Mouse (Mus musculus) heart, embryonic 15.5 days (tissue): ENCODE measurements around the gene Igfbpl1. TPM values are rescaled to one million over a fixed set of nuclear protein-coding genes. Genes with fewer than 3 reads are reported as not detected.
A peak's percentile ranks its signal among the peaks of the same experiment; 100 is the strongest.

Source experiments
- ATAC-seq: fragments of 200-750 bp; cut with Nextera tagmentation; replicated peaks from 2 replicates; pipeline ENCODE4 v1.8.0; 2017; ENCODE audit warnings: low read depth, moderate TSS enrichment; ENCODE audit not compliant: insufficient number of reproducible peaks, insufficient read depth, low FRiP score
- H3K27ac ChIP-seq: fragments of 300-500 bp; sonication (generic); 2 replicates; pipeline ENCODE4 v1.5.1; 2015; ENCODE audit warnings: mild to moderate bottlenecking, inconsistent platforms
- H3K27me3 ChIP-seq: fragments of 300-500 bp; sonication (generic); 2 replicates; pipeline ENCODE4 v1.6.1; 2015; ENCODE audit warnings: inconsistent platforms
- H3K36me3 ChIP-seq: fragments of 300-500 bp; sonication (generic); 2 replicates; pipeline ENCODE4 v1.6.1; 2015; ENCODE audit warnings: mild to moderate bottlenecking, inconsistent platforms
- H3K4me1 ChIP-seq: fragments of 300-500 bp; sonication (generic); replicated peaks from 2 replicates; pipeline ENCODE4 v1.6.1; 2015; ENCODE audit warnings: inconsistent platforms
- H3K4me2 ChIP-seq: fragments of 300-500 bp; sonication (generic); 2 replicates; pipeline ENCODE4 v1.6.1; 2015; ENCODE audit warnings: inconsistent platforms, mild to moderate bottlenecking, moderate library complexity
- H3K4me3 ChIP-seq: fragments of 300-500 bp; sonication (generic); 2 replicates; pipeline ENCODE4 v1.5.1; 2015; ENCODE audit warnings: mild to moderate bottlenecking, inconsistent platforms
- H3K9ac ChIP-seq: fragments of 300-500 bp; sonication (generic); 2 replicates; pipeline ENCODE4 v1.6.1; 2015; ENCODE audit warnings: mild to moderate bottlenecking, inconsistent platforms
- H3K9me3 ChIP-seq: fragments of 300-500 bp; sonication (generic); replicated peaks from 2 replicates; pipeline ENCODE4 v1.6.1; 2016; ENCODE audit warnings: inconsistent platforms
- WGBS: fragments of 180-500 bp; shearing (Covaris S2); methylation state at CpG from one replicate; pipeline ENCODE4 v1.1.7; 2015; ENCODE audit warnings: mixed read lengths; 5-methylcytosine and 5-hydroxymethylcytosine counted together
- polyA plus RNA-seq: library from polyadenylated mRNA; unstranded; fragments of >200 nt; fragmentation: Nextera tagmentation; extraction: Ambion mirVana; gene quantifications from 2 replicates; pipeline ENCODE4 v1.2.1, GENCODE M21; 2015

The Igfbpl1 gene
- polyA plus RNA-seq, 1 experiment from 2014 or later = 2.0 TPM

GRCm38 (mm10) chr4:45795191-45795811 is 31.4 kb downstream of the Igfbpl1 start:
- H3K9me3 ChIP-seq = no peaks in the 10 kb centered on the region
- no peak overlapping the region for H3K9ac ChIP-seq
- H3K4me2 ChIP-seq = peak overlapping the region; percentile 59
- 4% methylated on average over 12 of the region's 12 CpGs for WGBS
- H3K4me3 ChIP-seq = peak overlapping the region; percentile 32
- H3K36me3 ChIP-seq = no peaks in the 10 kb centered on the region
- peaks cover 28% of the 10 kb centered on the region for H3K4me1 ChIP-seq
- peak; percentile 33; the same call in 1 of the 2 replicates for ATAC-seq
- peak overlapping the region; percentile 50; the same call in 1 of the 2 replicates for H3K27ac ChIP-seq
- H3K27me3 ChIP-seq = no peaks in the 10 kb centered on the region

GRCm38 (mm10) chr4:45790018-45790417 is 36.7 kb downstream of the Igfbpl1 start:
- no peaks in the 10 kb centered on the region for H3K36me3 ChIP-seq
- no peak overlapping the region for H3K9ac ChIP-seq
- no peak for ATAC-seq
- H3K9me3 ChIP-seq = no peaks in the 10 kb centered on the region
- H3K27ac ChIP-seq = peak overlapping the region; percentile 79
- peak overlapping the region; percentile 25; the same call in 1 of the 2 replicates for H3K4me2 ChIP-seq
- peaks cover 21% of the 10 kb centered on the region for H3K4me1 ChIP-seq
- 51% methylated on average over 2 of the region's 2 CpGs for WGBS
- peaks cover 3% of the 10 kb centered on the region; the same call in 1 of the 2 replicates for H3K27me3 ChIP-seq
- H3K4me3 ChIP-seq = no peak overlapping the region

- Histone ChIP-seq H3K9me3 (no peaks in the 10 kb centered on the region), H3K36me3 (no peaks in the 10 kb centered on the region), H3K9ac (no peak overlapping the region), H3K4me1 (peaks cover 21% of the 10 kb centered on the region), H3K27me3 (peaks cover 3% of the 10 kb centered on the region; the same call in 1 of the 2 replicates), H3K4me3 (no peak overlapping the region; the same call in 1 of the 2 replicates), H3K4me2 (peak overlapping the region; percentile 25), H3K27ac (peak overlapping the region; percentile 79)
- ATAC-seq = peak; percentile 71
- 15% methylated on average over 13 of the region's 13 CpGs for WGBS
Observed at GRCm38 (mm10) chr4:45789263-45789958, 37.3 kb downstream of the Igfbpl1 start.

- 65% methylated on average over 13 of the region's 13 CpGs for WGBS
- no peaks in the 10 kb centered on the region for H3K9me3 ChIP-seq
- peak overlapping the region; percentile 25 for H3K4me2 ChIP-seq
- H3K4me1 ChIP-seq = peaks cover 28% of the 10 kb centered on the region
- H3K9ac ChIP-seq = no peak overlapping the region
- H3K27ac ChIP-seq = peak overlapping the region; percentile 79
- H3K4me3 ChIP-seq = no peak overlapping the region
- no peak for ATAC-seq
- H3K36me3 ChIP-seq = no peaks in the 10 kb centered on the region
- peaks cover 3% of the 10 kb centered on the region; the same call in 1 of the 2 replicates for H3K27me3 ChIP-seq
Observed at GRCm38 (mm10) chr4:45788446-45789081, 38.2 kb downstream of the Igfbpl1 start.

GRCm38 (mm10) chr4:45786674-45787073 is 40.0 kb downstream of the Igfbpl1 start:
- ATAC-seq = no peak
- no peaks in the 10 kb centered on the region for H3K9me3 ChIP-seq
- no peak overlapping the region for H3K4me2 ChIP-seq
- H3K4me3 ChIP-seq = no peak overlapping the region
- peaks cover 3% of the 10 kb centered on the region; the same call in 1 of the 2 replicates for H3K27me3 ChIP-seq
- H3K27ac ChIP-seq = no peak overlapping the region
- 46% methylated on average over 4 of the region's 4 CpGs for WGBS
- H3K36me3 ChIP-seq = no peaks in the 10 kb centered on the region
- H3K9ac ChIP-seq = no peak overlapping the region
- peaks cover 30% of the 10 kb centered on the region for H3K4me1 ChIP-seq

GRCm38 (mm10) chr4:45785959-45786358 is 40.8 kb downstream of the Igfbpl1 start:
- H3K4me2 ChIP-seq = no peak overlapping the region
- H3K27me3 ChIP-seq = peaks cover 3% of the 10 kb centered on the region; the same call in 1 of the 2 replicates
- no peak overlapping the region for H3K9ac ChIP-seq
- no peak overlapping the region for H3K27ac ChIP-seq
- 59% methylated on average over 2 of the region's 2 CpGs for WGBS
- ATAC-seq = no peak
- H3K9me3 ChIP-seq = no peaks in the 10 kb centered on the region
- peaks cover 30% of the 10 kb centered on the region for H3K4me1 ChIP-seq
- no peak overlapping the region for H3K4me3 ChIP-seq
- no peaks in the 10 kb centered on the region for H3K36me3 ChIP-seq

GRCm38 (mm10) chr4:45783671-45784070 is 43.1 kb downstream of the Igfbpl1 start:
- WGBS = 12% methylated on average over 1 of the region's 1 CpGs

GRCm38 (mm10) chr4:45771619-45772018 is 55.1 kb downstream of the Igfbpl1 start:
- H3K27ac ChIP-seq = no peak overlapping the region
- no peaks in the 10 kb centered on the region for H3K36me3 ChIP-seq
- no peak overlapping the region for H3K4me2 ChIP-seq
- 0 out of 2 replicates have a peak, but pooled peaks cover 5% of the 10 kb centered on the region for H3K27me3 ChIP-seq
- H3K4me1 ChIP-seq = peaks cover 46% of the 10 kb centered on the region
- ATAC-seq = no peak
- no peaks in the 10 kb centered on the region for H3K9me3 ChIP-seq
- H3K9ac ChIP-seq = no peak overlapping the region
- WGBS = 6% methylated on average over 5 of the region's 5 CpGs
- no peak overlapping the region for H3K4me3 ChIP-seq

More at GRCm38 (mm10) chr4:45783671-45784070, 43.1 kb downstream of the Igfbpl1 start:
- 0 out of 2 replicates have a peak, but pooled peaks have one; percentile 53 for ATAC-seq
- no peak overlapping the region for H3K27ac ChIP-seq
- peaks cover 3% of the 10 kb centered on the region; the same call in 1 of the 2 replicates for H3K27me3 ChIP-seq
- H3K4me2 ChIP-seq = no peak overlapping the region
- no peaks in the 10 kb centered on the region for H3K36me3 ChIP-seq
- H3K9me3 ChIP-seq = no peaks in the 10 kb centered on the region
- H3K9ac ChIP-seq = no peak overlapping the region
- H3K4me1 ChIP-seq = peaks cover 13% of the 10 kb centered on the region
- no peak overlapping the region for H3K4me3 ChIP-seq

GRCm38 (mm10) chr4:45771173-45771572 is 55.5 kb downstream of the Igfbpl1 start:
- H3K4me2 ChIP-seq = no peak overlapping the region
- no peak overlapping the region for H3K4me3 ChIP-seq
- no peaks in the 10 kb centered on the region for H3K36me3 ChIP-seq
- WGBS = 45% methylated on average over 8 of the region's 8 CpGs
- H3K9ac ChIP-seq = no peak overlapping the region
- no peaks in the 10 kb centered on the region for H3K9me3 ChIP-seq
- ATAC-seq = no peak
- H3K4me1 ChIP-seq = peaks cover 50% of the 10 kb centered on the region
- H3K27ac ChIP-seq = no peak overlapping the region
- H3K27me3 ChIP-seq = 0 out of 2 replicates have a peak, but pooled peaks cover 5% of the 10 kb centered on the region

- Histone ChIP-seq H3K4me1 (peaks cover 56% of the 10 kb centered on the region), H3K4me3 (no peak overlapping the region), H3K27me3 (0 out of 2 replicates have a peak, but pooled peaks cover 5% of the 10 kb centered on the region), H3K9me3 (no peaks in the 10 kb centered on the region), H3K4me2 (no peak overlapping the region), H3K27ac (no peak overlapping the region), H3K36me3 (no peaks in the 10 kb centered on the region), H3K9ac (no peak overlapping the region)
- WGBS = 57% methylated on average over 4 of the region's 4 CpGs
- no peak for ATAC-seq
Observed at GRCm38 (mm10) chr4:45770638-45771033, 56.1 kb downstream of the Igfbpl1 start.
